Mouse (Mus musculus): ENCODE results near the gene Anapc1. TPM values are rescaled to one million over a fixed set of nuclear protein-coding genes. Genes with fewer than 3 reads are reported as not detected.
A peak's percentile ranks its signal among the peaks of the same experiment; 100 is the strongest.
"Not testable (repeated sequence)": the region's sequence is repeated elsewhere in the genome, so short reads cannot be mapped to it uniquely, and the experiment has no call there.

Anapc1 gene
- total RNA-seq, 2 experiments from 2014 or later = 53.6 to 56.1 TPM

DNA sequence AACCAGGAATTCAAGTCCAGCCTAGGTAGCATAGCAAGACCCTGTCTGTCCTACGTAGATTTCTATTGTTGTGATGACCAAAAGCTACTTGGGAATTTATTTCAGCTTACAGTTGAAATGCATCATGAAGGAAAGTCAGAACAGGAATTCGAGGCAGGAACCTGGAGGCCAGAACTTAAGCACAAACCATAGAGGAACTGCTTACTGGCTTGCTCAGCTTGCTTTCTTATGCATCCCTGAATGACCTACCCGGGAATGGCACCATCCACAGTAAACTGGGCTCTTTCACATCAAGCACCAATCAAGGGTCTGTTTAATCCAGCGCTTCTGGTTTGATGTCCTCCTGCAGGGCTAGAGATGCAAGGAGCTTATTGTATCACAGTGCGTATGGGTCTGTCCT is 10.4 kb upstream of the Anapc1 start:
- ATAC-seq (ENCODE audit: poor library complexity, severe bottlenecking) = no peak

DNA sequence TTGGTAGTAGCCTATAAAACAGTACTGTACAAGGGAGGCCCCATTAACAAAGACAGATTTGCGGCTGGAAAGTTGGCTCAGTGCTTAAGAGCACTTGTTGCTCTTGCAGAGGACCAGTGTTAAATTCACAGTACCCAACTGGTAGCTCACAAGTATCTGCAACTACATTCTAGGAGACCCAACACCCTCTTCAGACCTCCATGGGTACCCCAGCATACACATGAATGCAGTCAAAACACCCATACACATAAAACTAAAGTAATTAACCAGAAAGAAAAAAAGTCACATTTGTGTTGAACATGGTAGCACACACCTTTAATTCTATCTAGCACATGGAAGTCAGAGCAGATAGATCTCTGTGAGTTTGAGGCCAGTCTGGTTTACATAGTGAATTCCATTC is 9.9 kb upstream of the Anapc1 start:
- no peak for ATAC-seq (ENCODE audit: poor library complexity, severe bottlenecking)

DNA sequence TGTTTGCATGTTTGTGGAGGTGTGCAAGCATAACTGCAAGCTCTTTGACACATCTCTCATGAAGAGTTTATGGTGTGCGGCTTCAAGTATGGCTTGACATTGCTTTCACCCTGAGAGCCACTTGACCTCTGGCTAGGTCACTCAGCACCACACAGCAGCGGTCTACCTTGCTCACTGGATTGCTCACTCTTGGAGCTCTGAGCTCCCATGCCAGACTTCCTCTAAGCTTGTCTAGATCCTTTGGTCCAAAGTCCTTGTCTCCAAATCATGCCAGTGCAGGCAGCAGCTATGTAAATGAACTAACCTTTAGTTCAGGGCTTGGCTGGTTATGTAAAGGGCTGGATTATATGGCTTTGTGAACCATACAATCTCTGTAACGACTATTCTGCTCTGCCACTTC is 9.2 kb upstream of the Anapc1 start:
- ATAC-seq (ENCODE audit: poor library complexity, severe bottlenecking) = no peak

DNA sequence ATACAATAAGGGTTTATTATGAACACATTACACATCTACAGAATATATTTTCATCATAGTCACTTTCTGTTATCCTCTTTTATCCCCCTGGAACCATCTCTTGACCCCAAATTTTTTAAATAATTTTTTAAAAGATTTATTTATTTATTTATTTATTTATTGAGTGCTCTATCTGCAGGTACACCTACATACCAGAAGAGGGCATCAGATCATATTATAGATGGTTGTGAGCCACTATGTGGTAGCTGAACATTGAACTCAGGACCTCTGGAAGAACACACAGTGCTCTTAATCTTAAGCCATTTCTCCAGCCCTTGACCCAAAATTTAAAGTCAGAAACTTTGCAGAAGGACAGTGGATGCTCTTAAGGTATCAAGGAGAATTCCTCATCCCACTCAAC is 7.4 kb upstream of the Anapc1 start:
- ATAC-seq (ENCODE audit: poor library complexity, severe bottlenecking) = no peak

DNA sequence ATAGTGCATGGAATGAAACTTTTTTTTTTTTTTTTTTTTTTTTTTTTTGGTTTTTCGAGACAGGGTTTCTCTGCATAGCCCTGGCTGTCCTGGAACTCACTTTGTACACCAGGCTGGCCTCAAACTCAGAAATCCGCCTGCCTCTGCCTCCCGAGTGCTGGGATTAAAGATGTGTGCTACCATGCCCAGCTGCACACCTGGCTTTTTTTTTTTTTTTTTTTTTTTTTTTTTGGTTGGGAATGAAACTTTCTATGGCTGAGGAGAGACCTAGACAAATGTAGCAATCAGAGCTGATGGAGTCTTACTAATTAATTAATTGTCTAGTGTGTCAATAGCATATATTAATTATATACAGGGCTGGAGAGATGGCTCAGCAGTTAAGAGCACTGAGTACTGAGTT is 6.6 kb upstream of the Anapc1 start:
- not testable (repeated sequence) for ATAC-seq (ENCODE audit: poor library complexity, severe bottlenecking)

DNA sequence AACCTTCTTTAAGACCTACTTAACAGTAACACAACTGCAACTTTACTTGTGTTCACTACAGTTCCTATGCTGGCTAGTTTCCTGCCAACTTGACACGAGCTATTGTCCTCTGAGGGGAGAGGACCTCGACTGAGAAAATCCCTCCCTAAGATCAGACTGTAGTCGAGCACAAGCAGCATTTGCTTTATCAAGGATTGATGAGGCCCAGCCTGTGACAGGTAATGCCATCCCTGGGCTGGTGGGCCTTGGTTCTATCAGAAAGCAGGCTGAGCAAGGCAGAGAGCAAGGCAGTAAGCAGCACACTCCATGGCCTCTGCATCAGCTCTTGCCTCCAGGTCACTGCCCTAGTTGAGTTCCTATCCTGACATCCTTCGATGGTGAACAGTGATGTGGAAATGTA is 6.0 kb upstream of the Anapc1 start:
- ATAC-seq (ENCODE audit: poor library complexity, severe bottlenecking) = no peak

DNA sequence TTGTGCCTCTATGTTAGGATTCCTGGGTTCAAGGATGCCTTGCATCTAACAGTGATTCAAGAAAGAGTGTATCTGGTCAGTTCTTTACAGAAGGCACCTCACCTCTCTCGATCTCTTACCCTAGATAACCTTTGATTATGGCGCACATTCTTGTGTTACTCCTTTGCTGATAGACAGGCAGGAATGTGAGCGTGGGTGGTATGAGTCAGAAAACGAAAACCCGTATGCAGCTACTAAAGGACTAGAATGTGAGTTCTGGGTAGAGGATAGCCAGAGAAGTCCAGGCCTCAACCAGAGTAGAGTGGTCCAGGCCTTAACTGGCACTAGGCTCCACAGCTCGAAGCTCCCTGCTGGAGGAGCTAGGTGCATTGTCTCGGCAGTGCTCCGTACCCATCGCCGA is 5.6 kb upstream of the Anapc1 start:
- no peak for ATAC-seq (ENCODE audit: poor library complexity, severe bottlenecking)

DNA sequence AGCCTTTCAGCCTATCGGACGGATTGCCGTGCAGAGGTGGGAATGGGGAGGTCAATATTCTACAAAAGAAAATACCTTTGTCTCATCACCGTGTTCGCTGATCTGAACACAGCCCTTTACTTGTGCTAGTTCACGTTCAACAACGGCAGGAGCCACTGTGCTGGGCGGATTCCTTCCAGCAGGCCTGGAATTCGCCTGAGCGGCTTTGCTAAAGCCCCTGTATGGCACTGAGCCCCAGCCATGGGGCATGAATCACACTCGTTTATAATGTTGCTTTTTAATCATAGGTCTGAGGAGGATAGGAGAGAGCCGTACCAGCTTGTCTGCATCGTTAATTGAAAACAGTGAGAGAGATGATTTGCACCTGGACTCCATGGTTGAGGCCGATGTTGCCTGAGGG is 5.1 kb upstream of the Anapc1 start:
- ATAC-seq (ENCODE audit: poor library complexity, severe bottlenecking) = no peak

DNA sequence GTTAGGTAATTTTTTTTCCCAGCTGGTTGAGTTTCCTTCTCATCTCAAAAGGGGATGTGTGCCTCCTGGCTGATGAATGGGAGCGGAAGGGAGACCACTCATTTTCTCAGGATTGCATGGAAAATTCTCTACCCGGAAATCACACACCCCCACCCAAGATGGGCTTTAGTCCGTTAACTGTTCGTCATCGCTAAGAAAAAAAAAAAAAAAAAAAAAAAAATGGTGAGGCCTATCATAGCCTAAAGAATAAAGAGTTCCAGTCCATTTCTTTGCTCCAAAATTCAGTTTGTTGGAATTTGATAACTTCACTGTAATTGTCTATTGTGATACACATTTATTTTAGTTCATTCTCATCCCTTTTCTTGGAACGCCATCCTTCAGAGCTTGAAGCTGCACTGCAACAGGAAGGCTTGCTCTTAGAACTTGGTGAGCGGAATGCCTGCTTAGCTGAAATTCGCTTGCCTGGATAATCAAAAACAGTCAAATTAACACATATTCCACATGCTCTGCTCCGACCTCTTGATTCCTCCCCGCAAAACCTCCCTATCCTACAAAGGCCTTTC is 448 bp upstream of the Anapc1 start:
- ATAC-seq (ENCODE audit: poor library complexity, severe bottlenecking) = no peak

DNA sequence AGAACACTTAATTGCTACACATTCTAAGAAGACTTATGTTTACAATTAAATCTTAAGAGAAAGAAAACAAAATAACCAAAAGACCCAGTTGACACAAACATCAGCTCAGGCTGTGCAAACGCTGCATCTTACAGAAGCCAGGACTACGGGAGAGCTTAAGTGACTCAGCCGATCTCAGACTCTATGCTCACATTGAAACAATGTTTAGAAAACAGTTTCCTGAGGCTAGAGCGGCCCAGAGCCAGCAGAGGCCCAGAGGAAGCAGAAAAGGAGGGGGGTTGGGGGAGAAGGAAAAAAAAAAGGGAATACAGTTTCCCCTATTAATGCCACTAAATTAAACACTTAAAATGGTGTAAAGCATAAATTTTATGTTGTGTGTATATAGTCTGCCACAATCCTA is 6.5 kb downstream of the Anapc1 start:
- ATAC-seq (ENCODE audit: poor library complexity, severe bottlenecking) = no peak

DNA sequence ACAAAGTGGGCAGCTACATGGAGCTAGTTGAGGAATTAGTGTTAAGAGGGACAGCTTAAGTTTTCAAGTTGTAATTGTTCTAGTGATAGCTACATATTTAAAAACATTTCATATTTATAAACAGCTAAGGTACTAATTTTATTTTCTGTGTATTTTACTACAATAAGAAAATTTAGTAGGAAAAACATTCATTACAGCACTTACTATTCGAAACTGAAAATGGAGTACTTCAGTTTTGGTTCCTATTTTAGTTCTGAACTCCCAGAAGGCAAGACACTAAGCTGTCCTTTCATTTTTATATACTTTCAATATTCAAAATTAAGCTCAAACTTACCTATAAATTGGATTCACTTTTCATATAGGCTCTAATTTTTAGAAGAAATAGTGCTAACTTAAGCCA is 66.6 kb downstream of the Anapc1 start:
- no peak for ATAC-seq (ENCODE audit: poor library complexity, severe bottlenecking)

DNA sequence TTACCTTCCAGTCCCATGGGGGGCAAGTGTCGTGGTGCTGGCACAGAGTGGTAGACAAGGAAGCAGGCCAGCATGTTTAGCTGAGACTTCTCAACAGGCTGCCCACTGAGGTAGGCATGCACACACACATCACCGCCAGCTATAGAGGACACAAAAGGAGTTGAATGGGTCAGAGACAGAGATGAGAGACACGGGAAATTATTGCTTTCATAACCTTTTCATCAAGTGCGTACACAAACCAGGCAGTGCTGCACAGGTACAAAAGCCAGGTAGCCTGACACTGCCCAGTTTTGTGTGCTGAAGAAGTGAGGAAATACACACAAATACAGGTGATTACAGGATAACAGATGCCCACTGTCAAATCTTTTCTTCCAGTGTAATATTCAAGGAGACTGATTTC is 71.8 kb downstream of the Anapc1 start:
- no peak for ATAC-seq (ENCODE audit: poor library complexity, severe bottlenecking)

DNA sequence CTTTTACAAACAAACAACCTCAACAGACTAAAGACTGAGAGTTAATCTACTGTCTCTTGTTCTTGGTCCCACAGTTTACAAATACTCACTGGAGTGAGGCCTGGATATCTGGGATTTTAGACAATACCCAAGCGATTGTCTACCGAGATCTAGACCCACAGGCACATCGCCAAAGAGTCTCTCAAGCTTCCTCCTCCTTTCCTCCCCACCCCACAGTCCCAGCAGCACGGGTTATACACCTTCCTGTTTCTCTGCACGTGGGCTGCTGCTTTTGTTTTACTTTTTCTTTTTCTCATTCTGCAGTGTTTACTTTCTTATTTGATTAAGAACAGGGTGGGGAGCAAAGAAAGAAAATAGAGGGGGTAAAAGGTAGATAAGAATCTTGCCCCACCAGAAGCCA is 73.8 kb downstream of the Anapc1 start:
- no peak for ATAC-seq (ENCODE audit: poor library complexity, severe bottlenecking)

DNA sequence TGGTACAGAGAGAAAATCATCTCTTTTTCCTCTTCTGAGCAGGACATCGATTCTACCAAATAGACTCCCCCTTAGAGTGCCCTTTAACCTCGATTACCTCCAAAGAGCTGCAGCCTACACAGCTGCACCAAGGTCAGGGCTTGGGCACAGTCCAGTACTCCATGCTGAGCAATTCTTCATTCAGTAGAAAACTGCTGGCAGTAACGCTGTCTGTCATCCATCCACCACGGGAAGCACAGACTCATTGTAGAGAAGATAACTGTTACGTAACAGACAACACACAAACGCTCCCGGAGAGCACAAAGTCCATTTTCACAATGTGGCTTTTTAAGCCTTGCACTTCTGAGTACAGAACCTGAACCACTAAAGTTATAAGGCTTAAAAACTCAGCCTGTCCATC is 74.9 kb downstream of the Anapc1 start:
- ATAC-seq (ENCODE audit: poor library complexity, severe bottlenecking) = no peak

DNA sequence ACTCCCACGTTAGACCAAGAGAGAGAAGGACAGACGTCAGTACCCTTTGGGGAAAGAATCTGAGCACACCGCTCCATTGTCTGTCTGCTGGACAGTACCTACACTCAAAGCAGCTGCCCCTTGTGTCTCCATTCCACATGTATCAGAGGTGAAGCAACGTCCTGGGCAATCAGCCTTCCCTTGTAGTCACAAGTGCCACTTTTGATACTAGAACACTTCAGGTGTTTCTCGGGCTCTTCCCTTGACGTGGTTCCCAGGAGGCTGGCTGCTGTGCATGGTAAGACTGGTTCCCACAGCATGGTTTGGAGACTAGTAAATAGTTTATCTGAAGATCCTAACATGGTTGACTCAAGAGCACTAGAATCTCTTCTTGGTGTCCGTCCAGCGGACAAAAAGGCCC is 76.0 kb downstream of the Anapc1 start:
- ATAC-seq (ENCODE audit: poor library complexity, severe bottlenecking) = no peak

DNA sequence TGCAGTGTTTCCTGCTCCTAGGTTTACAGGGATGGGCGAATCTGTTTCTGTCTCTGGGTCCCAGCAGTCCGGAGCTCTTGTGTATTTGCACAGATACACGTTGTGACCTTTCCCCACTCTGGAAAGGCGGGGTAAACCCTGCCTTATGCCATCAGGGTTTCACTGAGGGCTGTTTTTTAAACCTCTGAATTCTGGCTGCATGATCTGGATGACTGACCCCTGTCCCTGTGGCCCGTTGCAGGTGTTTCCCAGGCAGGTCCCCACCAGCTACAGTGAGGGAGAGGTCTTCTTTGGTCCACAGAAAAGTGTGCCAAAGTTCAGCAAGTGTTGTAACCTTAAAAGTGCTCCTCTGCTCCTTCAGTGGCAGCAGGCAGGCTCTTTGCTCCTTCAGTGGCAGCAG is 77.9 kb downstream of the Anapc1 start:
- ATAC-seq (ENCODE audit: poor library complexity, severe bottlenecking) = no peak

DNA sequence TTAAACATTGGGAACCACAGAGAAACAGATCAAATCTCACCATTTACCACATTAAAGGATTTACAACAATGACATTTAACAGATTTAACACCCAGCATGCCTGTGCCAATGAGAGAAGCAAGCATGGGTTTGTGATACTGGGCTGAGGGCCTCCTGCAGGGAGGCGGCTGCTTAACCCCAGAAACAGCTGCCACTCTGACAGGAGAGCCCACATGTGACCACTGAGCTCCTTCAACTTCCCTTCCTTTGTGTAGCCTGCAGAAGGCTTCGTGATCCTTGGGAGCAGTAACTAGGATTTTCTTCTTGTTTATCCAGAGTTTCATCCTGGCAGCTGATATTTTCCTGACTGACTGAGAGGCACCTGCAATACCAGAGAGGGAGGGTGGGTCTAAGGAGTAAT is 85.7 kb downstream of the Anapc1 start:
- no peak for ATAC-seq (ENCODE audit: poor library complexity, severe bottlenecking)

DNA sequence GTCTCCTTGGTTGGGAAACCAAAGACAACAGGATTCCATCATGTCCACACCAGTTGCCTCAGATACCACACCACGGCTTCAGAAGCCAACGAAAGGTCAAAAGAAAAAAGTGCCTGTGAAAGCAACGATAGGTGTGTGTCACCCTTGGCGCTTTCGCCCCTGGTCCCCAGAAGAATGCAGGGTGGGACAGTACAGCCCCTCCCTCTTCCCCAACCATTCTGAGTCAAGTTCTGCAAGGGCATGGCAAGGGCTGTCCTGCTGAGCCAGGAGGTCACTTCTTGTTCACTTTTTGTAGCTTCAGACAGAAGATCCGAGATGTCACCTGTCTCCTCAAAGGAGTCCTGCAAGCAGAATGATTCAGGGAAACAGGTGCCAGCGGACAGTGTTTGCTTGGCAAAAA is 94.9 kb downstream of the Anapc1 start:
- ATAC-seq (ENCODE audit: poor library complexity, severe bottlenecking) = no peak

DNA sequence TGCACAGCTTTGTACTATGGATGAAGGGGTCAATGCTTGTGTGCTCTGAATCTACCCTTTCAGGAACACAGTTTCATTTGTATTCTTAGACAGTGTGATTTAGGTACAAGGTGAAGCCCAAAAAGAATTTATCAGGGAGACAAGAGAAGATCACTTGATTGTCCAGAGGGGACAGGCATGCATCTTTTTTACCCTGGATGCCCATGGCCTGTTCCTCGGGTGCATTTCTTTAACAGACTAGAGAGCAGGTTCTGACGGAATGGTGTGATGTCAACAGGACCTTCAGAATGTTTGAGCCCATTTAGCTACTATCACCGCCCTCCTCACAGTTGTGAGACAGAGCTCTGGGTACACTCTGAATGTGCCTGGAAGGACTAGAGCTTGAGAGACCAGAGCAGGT is 96.3 kb downstream of the Anapc1 start, which contains the start of gene Spdye4c:
Gene Spdye4c, plus strand, starts transcription at position 301 of the 400 bp plus-strand sequence.
- no peak for ATAC-seq (ENCODE audit: poor library complexity, severe bottlenecking)

DNA sequence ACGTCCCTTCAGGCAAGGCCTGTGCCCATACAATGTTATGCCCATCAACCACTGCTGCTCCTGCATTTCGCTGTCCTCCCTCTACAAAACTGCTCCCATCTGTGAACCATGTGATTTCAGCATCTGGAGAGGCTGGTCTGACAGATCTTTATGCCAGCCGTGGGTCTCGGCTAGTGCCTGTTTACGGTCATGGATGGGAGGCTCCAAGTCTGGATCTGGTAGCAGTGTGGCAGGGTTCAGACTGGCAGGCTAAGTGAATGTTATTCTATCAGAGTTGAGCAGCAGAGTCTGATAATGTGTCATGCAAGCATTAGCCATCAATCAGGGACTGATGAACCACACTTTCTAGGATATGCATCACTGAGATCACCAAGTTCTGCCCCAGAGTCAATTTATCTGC is 104.3 kb downstream of the Anapc1 start:
- ATAC-seq (ENCODE audit: poor library complexity, severe bottlenecking) = no peak

DNA sequence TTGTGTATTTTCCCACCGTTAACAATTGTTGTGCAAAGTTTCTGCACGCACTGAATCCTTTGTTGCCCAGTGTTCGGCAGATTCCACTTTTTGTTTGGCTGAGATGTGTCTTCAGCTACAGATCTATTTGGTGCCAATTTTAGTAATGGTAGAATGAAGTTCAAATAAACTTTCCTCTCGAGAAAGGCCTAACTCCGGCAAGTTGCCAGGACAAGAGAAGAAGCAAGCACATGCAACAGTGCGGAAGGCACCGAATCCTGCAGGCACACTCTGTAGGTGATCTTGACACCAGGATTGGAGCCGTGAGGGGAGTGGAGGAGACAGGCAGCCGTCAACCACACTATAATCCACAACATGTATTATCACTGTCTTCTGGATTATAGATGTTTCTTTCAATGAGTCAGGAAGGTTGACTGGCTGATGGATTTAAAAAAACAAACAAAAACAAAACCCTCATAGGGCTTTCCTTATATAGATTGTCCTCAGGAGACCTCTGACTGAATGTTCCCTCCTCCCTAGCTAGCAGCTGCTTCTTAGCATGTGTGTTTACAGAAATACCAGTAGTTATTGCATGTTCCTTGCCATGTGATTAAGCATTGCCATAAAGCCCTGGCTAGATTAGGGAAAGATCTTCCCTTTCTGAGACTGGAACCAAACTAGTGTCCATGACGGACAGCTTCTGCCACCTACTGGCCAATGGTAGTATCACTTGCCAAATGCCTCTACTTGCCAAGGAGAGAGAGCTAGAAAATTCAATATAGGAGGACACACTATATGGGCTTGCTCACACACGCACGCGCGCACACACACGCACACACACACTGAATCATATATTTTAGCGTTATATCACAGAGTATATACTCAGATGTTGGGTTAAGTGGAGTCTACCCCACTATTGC is 114.2 kb downstream of the Anapc1 start:
- ATAC-seq (ENCODE audit: poor library complexity, severe bottlenecking) = peak; percentile 88

DNA sequence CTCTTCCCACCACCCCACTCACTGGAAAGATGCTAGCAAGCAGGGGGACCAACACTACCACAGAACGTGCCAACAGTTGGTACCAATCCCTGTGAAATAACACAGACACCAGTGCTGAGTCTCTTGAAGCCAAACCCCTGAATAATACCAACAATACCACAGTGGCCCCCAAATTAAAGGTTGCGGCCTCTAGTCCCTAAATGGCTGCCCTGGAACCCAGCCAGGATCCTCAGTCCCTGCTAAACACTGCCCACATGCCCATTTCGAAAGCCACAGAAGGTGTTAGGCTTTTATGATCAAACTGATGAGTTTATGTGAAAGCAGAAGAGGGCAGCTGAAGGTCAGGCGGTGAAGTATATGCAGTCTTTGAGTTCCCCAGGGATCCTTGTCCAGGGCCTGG is 116.2 kb downstream of the Anapc1 start:
- no peak for ATAC-seq (ENCODE audit: poor library complexity, severe bottlenecking)

DNA sequence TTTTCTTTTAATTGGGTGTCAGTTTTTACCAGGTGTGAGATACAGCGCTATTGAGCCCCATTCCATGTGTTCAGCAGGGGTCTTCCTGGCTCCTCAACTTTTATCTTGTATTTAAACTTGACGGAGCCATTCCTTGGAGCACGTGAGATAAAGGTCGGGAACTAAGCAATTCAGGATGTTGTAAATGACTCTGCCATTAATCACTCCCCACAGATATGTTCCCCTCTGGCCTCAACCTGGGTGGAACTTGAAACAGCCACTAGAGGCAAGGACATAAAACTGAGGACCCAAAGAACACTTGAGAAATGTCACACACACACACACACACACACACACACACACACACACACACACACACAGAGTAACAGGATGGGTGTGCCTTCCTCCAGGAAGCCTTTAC is 118.7 kb downstream of the Anapc1 start:
- no peak for ATAC-seq (ENCODE audit: poor library complexity, severe bottlenecking)
